Mouse (Mus musculus) G1E (cell line): ENCODE data around the gene Cdh13. TPM values are rescaled to one million over a fixed set of nuclear protein-coding genes. Genes with fewer than 3 reads are reported as not detected.

ENCODE experiments used
- ATAC-seq: 2 replicates; pipeline ENCODE4 v1.8.0; 2016; ENCODE audit warnings: mild to moderate bottlenecking; ENCODE audit not compliant: insufficient number of reproducible peaks, poor library complexity, low FRiP score, severe bottlenecking; ENCODE audit errors: extremely low read depth
- DNase-seq: peaks from one replicate; pipeline ENCODE4 v3.0.0; 2012; ENCODE audit warnings: low spot score
- H3K27me3 ChIP-seq: 2 replicates; pipeline ENCODE4 v1.6.1; 2012; ENCODE audit warnings: mild to moderate bottlenecking, low read length, inconsistent platforms; ENCODE audit not compliant: insufficient read depth
- H3K36me3 ChIP-seq: replicated peaks from 2 replicates; pipeline ENCODE3; 2012; ENCODE audit warnings: mild to moderate bottlenecking, inconsistent platforms
- H3K4me1 ChIP-seq: 2 replicates; pipeline ENCODE4 v1.6.1; 2012; ENCODE audit warnings: low read depth, low read length, inconsistent platforms, mixed read lengths; ENCODE audit not compliant: insufficient read depth
- H3K4me3 ChIP-seq: 2 replicates; pipeline ENCODE4 v1.5.1; 2012; ENCODE audit warnings: low read depth, mild to moderate bottlenecking, inconsistent platforms, low read length, moderate library complexity, mixed read lengths
- H3K9me3 ChIP-seq: replicated peaks from 2 replicates; pipeline ENCODE4 v1.6.1; 2012; ENCODE audit warnings: inconsistent platforms
- CTCF ChIP-seq: IDR thresholded peaks from 2 replicates; pipeline ENCODE4 v1.5.1; 2012; ENCODE audit warnings: low read depth, low read length, inconsistent platforms, mixed read lengths
- GATA1 ChIP-seq: IDR thresholded peaks from 2 replicates; pipeline ENCODE4 v1.6.1; 2012; ENCODE audit warnings: borderline replicate concordance, low read length, inconsistent platforms, mixed read lengths
- GATA2 ChIP-seq: IDR thresholded peaks from 2 replicates; pipeline ENCODE4 v1.6.1; 2012; ENCODE audit warnings: low read depth, low read length, inconsistent platforms, borderline replicate concordance
- TAL1 ChIP-seq: conservative IDR thresholded peaks from 2 replicates; pipeline ENCODE4 v1.6.1; 2012; ENCODE audit warnings: low read depth, low read length, inconsistent platforms, mixed read lengths
- polyA plus RNA-seq: library from polyadenylated mRNA; stranded (reverse); fragments of >175 nt; gene quantifications from 2 replicates; pipeline ENCODE4 v1.2.3, GENCODE M21; 2012
- total RNA-seq, 2 experiments: library from RNA; stranded (forward) in 1 of 2; stranded (reverse) in 1 of 2; fragments of 200-1000 nt in 1 of 2; fragments of >200 nt in 1 of 2; fragmentation: Nextera tagmentation in 1 of 2; gene quantifications; 2 replicates each; pipeline ENCODE4 v1.2.3; 2014 to 2017

Gene Cdh13
- total and polyA plus RNA-seq, 3 experiments = 0.22 TPM; not detected in 2

DNA sequence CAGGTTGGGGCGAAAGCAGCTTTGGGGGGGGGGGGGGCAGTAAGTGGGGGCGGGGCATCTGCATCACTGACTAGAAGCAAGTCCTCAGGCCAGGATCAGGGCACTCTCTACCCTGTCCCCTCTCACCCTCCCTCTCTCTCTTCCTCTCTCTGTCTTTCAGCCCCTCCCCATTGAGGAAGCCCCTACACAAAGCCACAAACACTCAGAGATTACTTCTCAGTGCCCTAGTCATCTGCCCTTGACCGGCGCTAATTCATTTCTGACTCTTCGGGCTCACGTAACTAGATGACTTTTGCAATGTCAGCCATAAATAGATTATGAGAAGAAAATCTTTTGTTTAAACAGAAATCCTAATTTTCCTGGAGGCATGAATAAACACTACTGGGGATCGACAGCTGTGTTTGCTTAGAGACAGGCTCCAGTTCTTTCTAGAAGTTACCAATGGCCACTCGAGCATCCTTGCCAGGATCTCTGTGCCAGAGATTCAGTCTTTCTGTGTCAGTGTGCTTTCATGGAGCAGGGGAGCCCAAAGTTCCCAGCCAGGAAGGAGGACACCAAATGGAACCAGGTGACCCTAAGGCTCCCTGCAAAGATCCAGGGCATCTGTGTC lies 1077.3 kb downstream of the Cdh13 start:
- Histone ChIP-seq H3K4me1 (no peaks in the 10 kb centered on the region), H3K4me3 (no peak overlapping the region), H3K27me3 (no peaks in the 10 kb centered on the region; the same call in 1 of the 2 replicates), H3K36me3 (no peaks in the 10 kb centered on the region), H3K9me3 (no peaks in the 10 kb centered on the region)
- DNase-seq (no peak), ATAC-seq (no peak)
- TF ChIP-seq GATA2 (no peak), GATA1 (no peak), TAL1 (no peak), CTCF (no peak)
